Mouse (Mus musculus) embryo, embryonic 11 days (tissue): ENCODE measurements around the gene Pnlip.

Source experiments
- DNase-seq: peaks from one replicate; pipeline ENCODE4 v3.0.0-alpha.2; 2015

Gene Pnlip

GRCm38 (mm10) chr19:58727756-58728155 is 75.5 kb downstream of the Pnlip start:
- DNase-seq: no peak

GRCm38 (mm10) chr19:58728445-58729031 is 76.2 kb downstream of the Pnlip start, which contains the start of gene Pnliprp1:
Gene Pnliprp1, plus strand, starts transcription at chr19:58728887.
- no peak for DNase-seq
